Mouse (Mus musculus): ENCODE results near the gene Cyp2j7. TPM values are rescaled to one million over a fixed set of nuclear protein-coding genes. Genes with fewer than 3 reads are reported as not detected.
"Not testable (repeated sequence)": the region's sequence is repeated elsewhere in the genome, so short reads cannot be mapped to it uniquely, and the experiment has no call there.

Gene Cyp2j7
- polyA plus RNA-seq (2014; fragmentation: Nextera tagmentation; extraction: Ambion mirVana): not detected in 2 replicates

- ATAC-seq (no peak), DNase-seq (ENCODE audit: low spot score) (no peak)
- Histone ChIP-seq H3K9ac (ENCODE audit: low read length) (no peak within 1 kb of the TSS), H3K4me3 (ENCODE audit: low read depth, low read length) (no peak within 1 kb of the TSS), H3K4me1 (ENCODE audit: control insufficient read depth, insufficient read depth, low read length) (no peaks in the 10 kb centered on the region), H3K4me2 (ENCODE audit: low read length) (no peak within 1 kb of the TSS), H3K27ac (ENCODE audit: low read depth, low read length) (no peak within 1 kb of the TSS), H3K27me3 (replicated peaks; ENCODE audit: control insufficient read depth, insufficient read depth, low read length) (no peaks in the 10 kb centered on the region), H3K36me3 (ENCODE audit: control insufficient read depth, insufficient read depth, low read length) (no peaks in the 10 kb centered on the region), H3K9me3 (replicated peaks; ENCODE audit: control insufficient read depth, low read length) (no peaks in the 10 kb centered on the region)
- WGBS: 89% methylated on average over 3 of the region's 3 CpGs
These were observed at the start of gene Cyp2j7 for GRCm38 (mm10) chr4:96236559-96236958. TSS of gene Cyp2j7 (minus strand) at chr4:96236659.

GRCm38 (mm10) chr4:96276896-96277295 is 40.4 kb upstream of the Cyp2j7 start:
- not testable (repeated sequence) for ATAC-seq; H3K4me3 ChIP-seq (ENCODE audit: low read depth, low read length)
- 58% methylated on average over 1 of the region's 1 CpGs for WGBS

DNA sequence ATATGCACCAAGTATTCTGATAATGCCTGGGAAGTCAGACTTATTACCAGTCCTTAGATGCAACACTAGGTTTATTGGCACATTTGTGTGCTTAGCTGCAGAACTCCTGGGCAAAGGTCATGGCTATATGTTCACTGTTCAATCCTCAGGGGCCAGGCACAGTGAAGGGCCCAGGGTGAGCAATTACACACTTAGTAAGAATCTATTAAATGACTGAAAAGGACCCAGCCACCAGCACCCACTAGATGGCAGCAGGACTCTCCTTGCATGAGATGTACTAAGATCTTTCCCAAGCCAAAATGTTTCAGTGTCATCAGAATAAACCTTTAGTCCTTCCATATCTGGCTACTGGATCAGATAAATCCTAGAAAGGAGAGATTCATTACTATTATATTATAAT is 37.4 kb upstream of the Cyp2j7 start:
- H3K27me3 ChIP-seq (replicated peaks; ENCODE audit: control insufficient read depth, insufficient read depth, low read length): no peaks in the 10 kb centered on the region
- no peaks in the 10 kb centered on the region for H3K4me1 ChIP-seq (ENCODE audit: control insufficient read depth, insufficient read depth, low read length)
- no peaks in the 10 kb centered on the region for H3K36me3 ChIP-seq (ENCODE audit: control insufficient read depth, insufficient read depth, low read length)
- H3K4me3 ChIP-seq (ENCODE audit: low read depth, low read length): no peak overlapping the region
- ATAC-seq: peak; percentile 55
- no peak overlapping the region for H3K4me2 ChIP-seq (ENCODE audit: low read length)
- DNase-seq (ENCODE audit: low spot score): peak; percentile 78
- no peaks in the 10 kb centered on the region for H3K9me3 ChIP-seq (replicated peaks; ENCODE audit: control insufficient read depth, low read length)
- no peak overlapping the region for H3K27ac ChIP-seq (ENCODE audit: low read depth, low read length)
- H3K9ac ChIP-seq (ENCODE audit: low read length): no peak overlapping the region

More at GRCm38 (mm10) chr4:96276896-96277295, 40.4 kb upstream of the Cyp2j7 start:
- not testable (repeated sequence) for H3K4me1 ChIP-seq (ENCODE audit: control insufficient read depth, insufficient read depth, low read length); H3K4me2 ChIP-seq (ENCODE audit: low read length); H3K27ac ChIP-seq (ENCODE audit: low read depth, low read length); H3K9me3 ChIP-seq (replicated peaks; ENCODE audit: control insufficient read depth, low read length); H3K9ac ChIP-seq (ENCODE audit: low read length); H3K27me3 ChIP-seq (replicated peaks; ENCODE audit: control insufficient read depth, insufficient read depth, low read length); H3K36me3 ChIP-seq (ENCODE audit: control insufficient read depth, insufficient read depth, low read length); DNase-seq (ENCODE audit: low spot score)

DNA sequence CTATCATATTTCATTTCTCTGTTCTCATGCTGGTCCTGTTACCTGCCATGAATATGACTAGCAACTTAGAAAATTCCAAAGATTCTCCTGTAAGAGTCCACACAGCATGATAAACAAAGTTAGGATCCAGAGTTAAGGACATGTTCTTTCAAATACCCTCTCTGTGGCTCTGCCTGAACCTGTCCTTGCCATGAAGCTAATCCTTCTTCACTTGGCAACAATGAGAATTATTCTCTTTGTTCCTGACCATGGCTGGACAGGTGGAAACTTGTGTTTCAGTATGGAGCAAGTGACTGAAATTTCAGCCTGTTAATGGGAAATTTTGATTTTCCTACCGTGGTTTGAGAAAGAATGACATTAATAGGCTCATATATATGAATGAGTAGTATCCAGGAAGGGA is 39.8 kb downstream of the Cyp2j7 start:
- Histone ChIP-seq H3K4me1 (ENCODE audit: control insufficient read depth, insufficient read depth, low read length) (no peaks in the 10 kb centered on the region), H3K4me3 (ENCODE audit: low read depth, low read length) (no peak overlapping the region), H3K36me3 (ENCODE audit: control insufficient read depth, insufficient read depth, low read length) (no peaks in the 10 kb centered on the region), H3K9ac (ENCODE audit: low read length) (no peak overlapping the region), H3K9me3 (replicated peaks; ENCODE audit: control insufficient read depth, low read length) (no peaks in the 10 kb centered on the region), H3K4me2 (ENCODE audit: low read length) (no peak overlapping the region), H3K27me3 (replicated peaks; ENCODE audit: control insufficient read depth, insufficient read depth, low read length) (no peaks in the 10 kb centered on the region), H3K27ac (ENCODE audit: low read depth, low read length) (no peak overlapping the region)
- no peak for ATAC-seq
- no peak for DNase-seq (ENCODE audit: low spot score)
- 82% methylated on average over 1 of the region's 1 CpGs for WGBS

- H3K27ac ChIP-seq (ENCODE audit: low read depth, low read length); H3K4me3 ChIP-seq (ENCODE audit: low read depth, low read length); H3K27me3 ChIP-seq (replicated peaks; ENCODE audit: control insufficient read depth, insufficient read depth, low read length); ATAC-seq; DNase-seq (ENCODE audit: low spot score); H3K4me1 ChIP-seq (ENCODE audit: control insufficient read depth, insufficient read depth, low read length); H3K4me2 ChIP-seq (ENCODE audit: low read length); H3K9me3 ChIP-seq (replicated peaks; ENCODE audit: control insufficient read depth, low read length); H3K9ac ChIP-seq (ENCODE audit: low read length); H3K36me3 ChIP-seq (ENCODE audit: control insufficient read depth, insufficient read depth, low read length): not testable (repeated sequence)
- 88% methylated on average over 5 of the region's 5 CpGs for WGBS
These were observed 47.1 kb downstream of the Cyp2j7 start for GRCm38 (mm10) chr4:96189321-96189720.

DNA sequence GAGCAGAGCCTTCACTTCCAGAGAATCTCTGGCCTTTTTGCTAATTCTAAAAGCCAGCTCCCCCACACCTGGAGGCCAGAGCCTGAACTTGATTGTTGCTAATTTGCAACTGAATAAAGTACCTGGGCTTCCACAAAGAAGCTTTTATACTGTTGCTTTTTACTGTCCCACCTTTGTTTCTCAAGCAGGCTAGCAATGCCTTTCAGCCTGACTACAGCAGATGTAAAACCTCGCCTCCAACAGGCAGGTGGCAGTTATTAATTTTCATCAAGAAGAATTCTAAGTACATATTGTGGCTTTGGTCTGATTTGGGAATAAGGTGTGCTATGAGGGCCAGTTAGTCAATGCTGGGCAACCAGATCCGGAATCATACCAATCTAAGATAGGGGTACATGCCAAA is 47.8 kb downstream of the Cyp2j7 start:
- not testable (repeated sequence) for H3K9me3 ChIP-seq (replicated peaks; ENCODE audit: control insufficient read depth, low read length); H3K4me1 ChIP-seq (ENCODE audit: control insufficient read depth, insufficient read depth, low read length); H3K4me3 ChIP-seq (ENCODE audit: low read depth, low read length); H3K27ac ChIP-seq (ENCODE audit: low read depth, low read length); H3K4me2 ChIP-seq (ENCODE audit: low read length); H3K36me3 ChIP-seq (ENCODE audit: control insufficient read depth, insufficient read depth, low read length); H3K27me3 ChIP-seq (replicated peaks; ENCODE audit: control insufficient read depth, insufficient read depth, low read length); ATAC-seq; DNase-seq (ENCODE audit: low spot score); H3K9ac ChIP-seq (ENCODE audit: low read length)
- 87% methylated on average over 2 of the region's 2 CpGs for WGBS

DNA sequence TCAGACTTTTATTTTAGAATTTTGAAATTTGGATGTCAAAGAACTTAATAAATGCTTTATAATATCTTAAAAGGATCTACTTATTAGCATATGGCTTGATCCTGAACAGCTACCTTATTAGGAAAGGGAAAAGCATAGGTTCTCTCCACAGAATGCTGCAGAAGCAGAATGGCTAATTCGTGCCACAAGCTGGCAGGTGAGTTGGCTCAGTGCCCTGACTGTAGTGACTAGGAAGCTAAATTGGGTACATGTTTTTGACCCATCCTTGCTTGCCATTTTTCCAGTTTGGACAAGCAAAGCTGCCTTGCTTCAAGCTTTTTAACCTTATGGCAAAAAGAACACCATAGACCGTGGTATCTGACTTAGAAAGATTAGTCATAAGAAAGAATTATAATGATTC is 48.3 kb downstream of the Cyp2j7 start:
- H3K9me3 ChIP-seq (replicated peaks; ENCODE audit: control insufficient read depth, low read length); DNase-seq (ENCODE audit: low spot score); H3K27me3 ChIP-seq (replicated peaks; ENCODE audit: control insufficient read depth, insufficient read depth, low read length); H3K4me3 ChIP-seq (ENCODE audit: low read depth, low read length); H3K4me2 ChIP-seq (ENCODE audit: low read length); H3K36me3 ChIP-seq (ENCODE audit: control insufficient read depth, insufficient read depth, low read length); H3K4me1 ChIP-seq (ENCODE audit: control insufficient read depth, insufficient read depth, low read length); H3K9ac ChIP-seq (ENCODE audit: low read length); ATAC-seq; H3K27ac ChIP-seq (ENCODE audit: low read depth, low read length): not testable (repeated sequence)
- WGBS: 86% methylated on average over 2 of the region's 2 CpGs

GRCm38 (mm10) chr4:96184716-96185115 is 51.7 kb downstream of the Cyp2j7 start:
- WGBS: 79% methylated on average over 2 of the region's 2 CpGs
- not testable (repeated sequence) for H3K4me2 ChIP-seq (ENCODE audit: low read length); H3K36me3 ChIP-seq (ENCODE audit: control insufficient read depth, insufficient read depth, low read length); H3K9me3 ChIP-seq (replicated peaks; ENCODE audit: control insufficient read depth, low read length); H3K27me3 ChIP-seq (replicated peaks; ENCODE audit: control insufficient read depth, insufficient read depth, low read length); DNase-seq (ENCODE audit: low spot score); H3K4me3 ChIP-seq (ENCODE audit: low read depth, low read length); H3K27ac ChIP-seq (ENCODE audit: low read depth, low read length); H3K4me1 ChIP-seq (ENCODE audit: control insufficient read depth, insufficient read depth, low read length); ATAC-seq; H3K9ac ChIP-seq (ENCODE audit: low read length)

DNA sequence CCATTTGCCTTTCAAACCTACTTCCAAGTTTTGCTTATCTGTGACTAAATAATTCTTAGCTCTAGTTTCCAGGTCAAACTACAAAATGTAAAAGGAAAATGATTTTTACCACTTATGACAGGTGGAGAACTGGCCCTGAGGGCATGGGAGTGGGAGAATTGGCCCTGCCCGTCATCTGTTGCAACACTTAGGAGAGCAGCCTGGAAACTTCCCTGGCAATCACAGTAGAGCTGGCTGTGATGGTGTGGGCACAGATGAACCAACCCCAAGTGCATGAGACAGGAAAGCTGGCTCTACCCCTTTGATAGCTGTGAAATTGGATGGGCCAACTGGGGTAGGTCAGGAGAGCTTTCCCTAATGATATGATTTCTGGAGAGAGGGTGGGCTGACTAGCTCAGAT is 73.6 kb downstream of the Cyp2j7 start:
- H3K36me3 ChIP-seq (ENCODE audit: control insufficient read depth, insufficient read depth, low read length): no peaks in the 10 kb centered on the region
- no peak for ATAC-seq

More for the DNA sequence above, 73.6 kb downstream of the Cyp2j7 start:
- whole genome bisulfite sequencing: 100% methylated on average over 1 of the region's 1 CpGs
- Histone ChIP-seq H3K4me2 (ENCODE audit: low read length) (no peak overlapping the region), H3K9me3 (replicated peaks; ENCODE audit: control insufficient read depth, low read length) (no peaks in the 10 kb centered on the region), H3K9ac (ENCODE audit: low read length) (no peak overlapping the region), H3K27ac (ENCODE audit: low read depth, low read length) (no peak overlapping the region), H3K4me1 (ENCODE audit: control insufficient read depth, insufficient read depth, low read length) (no peaks in the 10 kb centered on the region), H3K27me3 (replicated peaks; ENCODE audit: control insufficient read depth, insufficient read depth, low read length) (no peaks in the 10 kb centered on the region), H3K4me3 (ENCODE audit: low read depth, low read length) (no peak overlapping the region)
- DNase-seq (ENCODE audit: low spot score): no peak
